Mouse (Mus musculus) adrenal gland, postnatal 36 days (tissue): ENCODE measurements at regions not wholly inside any gene's neighbourhood (a gene's known extent, or its start where the extent isn't known, plus 50 kb on each side); places are given as distances from the start of the nearest gene placed in this dataset.

Experiments
- DNase-seq, 2 experiments: peaks; one replicate each; pipeline ENCODE4 v3.0.0; 2021; ENCODE audit warnings: mixed read lengths in 1 of 2

GRCm38 (mm10) chr2:40000456-40000855 lies 774.2 kb upstream of the Ppp6c start:
- peak in 1 of 2 experiments; percentile 5 for DNase-seq
